Comparison of ENCODE assay signal across 8 mouse cellular contexts in the genomic region with DNA sequence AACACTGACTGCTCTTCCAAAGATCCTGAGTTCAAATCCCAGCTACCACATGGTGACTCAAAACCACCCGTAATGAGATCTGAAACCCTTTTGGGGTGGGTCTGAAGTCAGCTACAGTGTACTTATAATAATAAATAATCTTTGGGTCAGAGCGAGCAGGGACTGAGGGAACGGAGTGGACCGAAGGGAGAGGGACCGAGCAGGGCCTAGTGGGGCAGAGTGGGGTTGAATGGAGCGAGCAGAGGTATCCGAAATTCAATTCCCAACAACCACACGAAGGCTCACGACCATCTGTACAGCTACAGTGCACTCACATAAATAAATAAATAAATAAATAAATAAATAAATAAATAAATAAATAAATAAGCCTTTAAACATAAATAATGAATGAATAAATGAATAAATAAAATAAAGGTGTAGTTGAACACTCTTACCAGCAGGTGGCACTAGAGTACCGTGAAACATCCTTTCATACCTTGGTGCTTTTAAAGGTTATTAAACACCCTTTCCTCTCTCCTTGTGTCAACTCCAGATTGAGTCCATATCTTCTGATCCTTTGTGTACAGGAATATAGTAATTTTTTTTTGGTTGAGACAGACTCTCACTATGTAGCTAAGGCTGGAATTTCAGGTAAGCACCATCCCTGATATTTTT. TPM values are rescaled to one million over a fixed set of nuclear protein-coding genes. Genes with fewer than 3 reads are reported as not detected.
DNase-seq lines count a peak whose midpoint lies in the region; ATAC-seq and TF ChIP-seq lines count a peak whose summit lies in the region.

No protein-coding gene starts in this region.

- no peak overlapping the region for H3K9ac ChIP-seq in forebrain, embryonic 14.5 days (ENCODE audit: low read length)
- H3K9ac ChIP-seq in forebrain, embryonic 11.5 days (ENCODE audit: low read length), result no peak overlapping the region
- no peak overlapping the region for H3K9ac ChIP-seq in midbrain, embryonic 11.5 days (ENCODE audit: low read length)

- H3K4me2 ChIP-seq in forebrain, embryonic 14.5 days (ENCODE audit: low read length), result no peak overlapping the region
- H3K4me2 ChIP-seq in forebrain, embryonic 11.5 days (ENCODE audit: low read depth, low read length, severe bottlenecking), result no peak overlapping the region
- H3K4me2 ChIP-seq in midbrain, embryonic 11.5 days, result no peak overlapping the region

- ATAC-seq in forebrain, embryonic 14.5 days, result no peak
- no peak for ATAC-seq in forebrain, embryonic 11.5 days (replicated peaks; ENCODE audit: low FRiP score)
- ATAC-seq in midbrain, embryonic 11.5 days (ENCODE audit: low FRiP score), result no peak
- ATAC-seq in monocyte, adult 5-6 weeks (replicated peaks; ENCODE audit: insufficient number of reproducible peaks, low FRiP score, low TSS enrichment, poor library complexity, severe bottlenecking), result no peak

- no peaks in the 10 kb centered on the region for H3K9me3 ChIP-seq in forebrain, embryonic 14.5 days (replicated peaks; ENCODE audit: control insufficient read depth, low read length)
- no peaks in the 10 kb centered on the region for H3K9me3 ChIP-seq in forebrain, embryonic 11.5 days (ENCODE audit: control insufficient read depth, low read length)
- H3K9me3 ChIP-seq in midbrain, embryonic 11.5 days (ENCODE audit: control insufficient read depth, low read length), result no peaks in the 10 kb centered on the region
- H3K9me3 ChIP-seq in midbrain, embryonic 10.5 days (replicated peaks), result 0 out of 2 replicates have a peak, but pooled peaks cover 5% of the 10 kb centered on the region

- H3K4me1 ChIP-seq in forebrain, embryonic 14.5 days (ENCODE audit: control insufficient read depth, insufficient read depth, low read length), result peaks cover 6% of the 10 kb centered on the region; the same call in 1 of the 2 replicates
- 0 out of 2 replicates have a peak, but pooled peaks cover 5% of the 10 kb centered on the region for H3K4me1 ChIP-seq in forebrain, embryonic 11.5 days (replicated peaks; ENCODE audit: control insufficient read depth, insufficient read depth, low read length)
- peaks cover 4% of the 10 kb centered on the region; the same call in 1 of the 2 replicates for H3K4me1 ChIP-seq in midbrain, embryonic 11.5 days (ENCODE audit: control insufficient read depth, insufficient read depth, low read length)
- peaks cover 16% of the 10 kb centered on the region for H3K4me1 ChIP-seq in midbrain, embryonic 10.5 days
- peaks cover 4% of the 10 kb centered on the region; the same call in 1 of the 2 replicates for H3K4me1 ChIP-seq in lung, adult 2 months (ENCODE audit: control insufficient read depth, insufficient read depth, low read length)

- H3K36me3 ChIP-seq in forebrain, embryonic 14.5 days (ENCODE audit: control insufficient read depth, insufficient read depth, low read length), result 0 out of 2 replicates have a peak, but pooled peaks cover 8% of the 10 kb centered on the region
- no peaks in the 10 kb centered on the region for H3K36me3 ChIP-seq in forebrain, embryonic 11.5 days (ENCODE audit: control insufficient read depth, insufficient read depth, low read length)
- no peaks in the 10 kb centered on the region for H3K36me3 ChIP-seq in midbrain, embryonic 11.5 days (ENCODE audit: control insufficient read depth, insufficient read depth, low read length)
- H3K36me3 ChIP-seq in midbrain, embryonic 10.5 days, result peaks cover 9% of the 10 kb centered on the region

- DNase-seq in forebrain, embryonic 14.5 days (ENCODE audit: low spot score), result peak; percentile 91
- no peak for DNase-seq in forebrain, embryonic 11.5 days (ENCODE audit: low spot score)
- peak; percentile 96 for DNase-seq in midbrain, embryonic 11.5 days (ENCODE audit: low spot score, missing footprints)
- DNase-seq in midbrain, embryonic 10.5 days (ENCODE audit: low spot score), result no peak
- peak; percentile 53 to 76 for DNase-seq in cerebellum, postnatal 10 days
- no peak for DNase-seq in lung, adult 2 months
- DNase-seq in testis, postnatal 14 days (ENCODE audit: low spot score), result no peak

- peak overlapping the region; percentile 40; the same call in 1 of the 2 replicates for H3K27ac ChIP-seq in forebrain, embryonic 14.5 days (ENCODE audit: low read depth, low read length)
- H3K27ac ChIP-seq in forebrain, embryonic 11.5 days (ENCODE audit: low read depth, low read length), result no peak overlapping the region
- H3K27ac ChIP-seq in midbrain, embryonic 11.5 days (ENCODE audit: low read depth, low read length), result no peak overlapping the region
- no peak overlapping the region for H3K27ac ChIP-seq in midbrain, embryonic 10.5 days (replicated peaks)

- H3K27me3 ChIP-seq in forebrain, embryonic 14.5 days (replicated peaks; ENCODE audit: control insufficient read depth, insufficient read depth, low read length), result no peaks in the 10 kb centered on the region
- H3K27me3 ChIP-seq in forebrain, embryonic 11.5 days (ENCODE audit: control insufficient read depth, insufficient read depth, low read length), result no peaks in the 10 kb centered on the region
- H3K27me3 ChIP-seq in midbrain, embryonic 11.5 days (ENCODE audit: control insufficient read depth, insufficient read depth, low read length), result no peaks in the 10 kb centered on the region
- H3K27me3 ChIP-seq in midbrain, embryonic 10.5 days (ENCODE audit: low read depth, poor library complexity, severe bottlenecking), result no peaks in the 10 kb centered on the region

- 53% methylated on average over 10 of the region's 10 CpGs for WGBS in forebrain, embryonic 14.5 days
- 50% methylated on average over 10 of the region's 10 CpGs for WGBS in forebrain, embryonic 11.5 days
- WGBS in midbrain, embryonic 11.5 days, result 53% methylated on average over 10 of the region's 10 CpGs
- WGBS in midbrain, embryonic 10.5 days, result 57% methylated on average over 10 of the region's 10 CpGs
- 53% methylated on average over 10 of the region's 10 CpGs for WGBS in lung, adult 2 months

- TF ChIP-seq CTCF in lung, adult 2 months (IDR thresholded peaks at IDR 0.05; ENCODE audit: insufficient read depth, low read length), result peak; percentile 43; the same call in 1 of the 2 replicates

- no peak for TF ChIP-seq POLR2A in lung, adult 2 months (IDR thresholded peaks at IDR 0.05; ENCODE audit: borderline replicate concordance, extremely low read depth, low read depth, low read length)

- no peak overlapping the region for H3K4me3 ChIP-seq in forebrain, embryonic 14.5 days (ENCODE audit: low read depth, low read length)
- H3K4me3 ChIP-seq in forebrain, embryonic 11.5 days (ENCODE audit: low read depth, low read length), result no peak overlapping the region
- H3K4me3 ChIP-seq in midbrain, embryonic 11.5 days (ENCODE audit: low read depth, low read length), result no peak overlapping the region
- no peak overlapping the region for H3K4me3 ChIP-seq in midbrain, embryonic 10.5 days
- H3K4me3 ChIP-seq in lung, adult 2 months (replicated peaks; ENCODE audit: extremely low read depth, low read depth, low read length), result no peak overlapping the region

RNA-seq across cellular contexts. Expression of a gene that starts 4.0 kb away (rescaled TPM):
- 4.5 and 5.9 TPM in 2 replicates for polyA plus RNA-seq in forebrain, embryonic 14.5 days (2014; fragmentation: Nextera tagmentation; extraction: Ambion mirVana)
- 1.9 and 3.1 TPM in 2 replicates for polyA plus RNA-seq in forebrain, embryonic 11.5 days (2014; fragmentation: Nextera tagmentation; extraction: Ambion mirVana)
- polyA plus RNA-seq in midbrain, embryonic 11.5 days (2014; fragmentation: Nextera tagmentation; extraction: Ambion mirVana), result 2.5 and 3.3 TPM in 2 replicates
- polyA plus RNA-seq in midbrain, embryonic 10.5 days (2016; fragmentation: Nextera tagmentation; extraction: Ambion mirVana), result 1.8 and 2.7 TPM in 2 replicates
- 0.35 and 0.59 TPM in 2 replicates for polyA plus RNA-seq in lung, adult 2 months (2012; rRNA removed)
- total RNA-seq in monocyte, adult 5-6 weeks (2017), result 1.6 to 5.6 TPM (median 2.9 TPM) in 3 replicates

RNA-seq across cellular contexts. Expression of a gene that starts 15.5 kb away (rescaled TPM):
- 1.7 and 2.7 TPM in 2 replicates for polyA plus RNA-seq in forebrain, embryonic 14.5 days (2014; fragmentation: Nextera tagmentation; extraction: Ambion mirVana)
- 3.9 and 4.1 TPM in 2 replicates for polyA plus RNA-seq in forebrain, embryonic 11.5 days (2014; fragmentation: Nextera tagmentation; extraction: Ambion mirVana)
- polyA plus RNA-seq in midbrain, embryonic 11.5 days (2014; fragmentation: Nextera tagmentation; extraction: Ambion mirVana), result 2.5 and 3.0 TPM in 2 replicates
- 2.9 and 3.9 TPM in 2 replicates for polyA plus RNA-seq in midbrain, embryonic 10.5 days (2016; fragmentation: Nextera tagmentation; extraction: Ambion mirVana)
- 0.07 and 0.21 TPM in 2 replicates for polyA plus RNA-seq in lung, adult 2 months (2012; rRNA removed)
- 0.19 TPM in 1 of 3 replicates, not detected in the others for total RNA-seq in monocyte, adult 5-6 weeks (2017)

RNA-seq across cellular contexts. Expression of a gene that starts 24.0 kb away (rescaled TPM):
- 15.8 and 18.4 TPM in 2 replicates for polyA plus RNA-seq in forebrain, embryonic 14.5 days (2014; fragmentation: Nextera tagmentation; extraction: Ambion mirVana)
- polyA plus RNA-seq in forebrain, embryonic 11.5 days (2014; fragmentation: Nextera tagmentation; extraction: Ambion mirVana), result 12.3 and 12.8 TPM in 2 replicates
- 12.6 and 13.2 TPM in 2 replicates for polyA plus RNA-seq in midbrain, embryonic 11.5 days (2014; fragmentation: Nextera tagmentation; extraction: Ambion mirVana)
- 10.2 and 12.7 TPM in 2 replicates for polyA plus RNA-seq in midbrain, embryonic 10.5 days (2016; fragmentation: Nextera tagmentation; extraction: Ambion mirVana)
- 2.0 and 3.9 TPM in 2 replicates for polyA plus RNA-seq in lung, adult 2 months (2012; rRNA removed)
- total RNA-seq in monocyte, adult 5-6 weeks (2017), result 1.6 to 3.7 TPM (median 2.9 TPM) in 3 replicates

RNA-seq across cellular contexts. Expression of a gene that starts 28.0 kb away (rescaled TPM):
- polyA plus RNA-seq in forebrain, embryonic 14.5 days (2014; fragmentation: Nextera tagmentation; extraction: Ambion mirVana), result 7.7 and 12.2 TPM in 2 replicates
- polyA plus RNA-seq in forebrain, embryonic 11.5 days (2014; fragmentation: Nextera tagmentation; extraction: Ambion mirVana), result 5.9 and 6.6 TPM in 2 replicates
- polyA plus RNA-seq in midbrain, embryonic 11.5 days (2014; fragmentation: Nextera tagmentation; extraction: Ambion mirVana), result 7.2 and 10.4 TPM in 2 replicates
- polyA plus RNA-seq in midbrain, embryonic 10.5 days (2016; fragmentation: Nextera tagmentation; extraction: Ambion mirVana), result 5.2 and 8.0 TPM in 2 replicates
- polyA plus RNA-seq in lung, adult 2 months (2012; rRNA removed), result 0.42 and 0.76 TPM in 2 replicates
- total RNA-seq in monocyte, adult 5-6 weeks (2017), result 1.3 to 1.9 TPM in 2 of 3 replicates, not detected in the other

RNA-seq across cellular contexts. Expression of a gene that starts 39.5 kb away (rescaled TPM):
- 3.0 and 3.5 TPM in 2 replicates for polyA plus RNA-seq in forebrain, embryonic 14.5 days (2014; fragmentation: Nextera tagmentation; extraction: Ambion mirVana)
- polyA plus RNA-seq in forebrain, embryonic 11.5 days (2014; fragmentation: Nextera tagmentation; extraction: Ambion mirVana), result 0.55 and 0.99 TPM in 2 replicates
- 0.67 and 0.95 TPM in 2 replicates for polyA plus RNA-seq in midbrain, embryonic 11.5 days (2014; fragmentation: Nextera tagmentation; extraction: Ambion mirVana)
- 0.48 and 0.91 TPM in 2 replicates for polyA plus RNA-seq in midbrain, embryonic 10.5 days (2016; fragmentation: Nextera tagmentation; extraction: Ambion mirVana)
- not detected in 2 replicates for polyA plus RNA-seq in lung, adult 2 months (2012; rRNA removed)
- not detected in 3 replicates for total RNA-seq in monocyte, adult 5-6 weeks (2017)

Comparison
In these comparisons a context has a peak if more than half of its experiments do, and no peak if none do; other contexts are left out.
1. DNase-seq: peak in forebrain, embryonic 14.5 days (single experiment), midbrain, embryonic 11.5 days (single experiment) and cerebellum, postnatal 10 days (2 of 2); none in forebrain, embryonic 11.5 days (single experiment), midbrain, embryonic 10.5 days (single experiment), lung, adult 2 months (single experiment) and testis, postnatal 14 days (single experiment).